Mouse (Mus musculus): ENCODE data around the gene Arhgap22.

The Arhgap22 gene

DNA sequence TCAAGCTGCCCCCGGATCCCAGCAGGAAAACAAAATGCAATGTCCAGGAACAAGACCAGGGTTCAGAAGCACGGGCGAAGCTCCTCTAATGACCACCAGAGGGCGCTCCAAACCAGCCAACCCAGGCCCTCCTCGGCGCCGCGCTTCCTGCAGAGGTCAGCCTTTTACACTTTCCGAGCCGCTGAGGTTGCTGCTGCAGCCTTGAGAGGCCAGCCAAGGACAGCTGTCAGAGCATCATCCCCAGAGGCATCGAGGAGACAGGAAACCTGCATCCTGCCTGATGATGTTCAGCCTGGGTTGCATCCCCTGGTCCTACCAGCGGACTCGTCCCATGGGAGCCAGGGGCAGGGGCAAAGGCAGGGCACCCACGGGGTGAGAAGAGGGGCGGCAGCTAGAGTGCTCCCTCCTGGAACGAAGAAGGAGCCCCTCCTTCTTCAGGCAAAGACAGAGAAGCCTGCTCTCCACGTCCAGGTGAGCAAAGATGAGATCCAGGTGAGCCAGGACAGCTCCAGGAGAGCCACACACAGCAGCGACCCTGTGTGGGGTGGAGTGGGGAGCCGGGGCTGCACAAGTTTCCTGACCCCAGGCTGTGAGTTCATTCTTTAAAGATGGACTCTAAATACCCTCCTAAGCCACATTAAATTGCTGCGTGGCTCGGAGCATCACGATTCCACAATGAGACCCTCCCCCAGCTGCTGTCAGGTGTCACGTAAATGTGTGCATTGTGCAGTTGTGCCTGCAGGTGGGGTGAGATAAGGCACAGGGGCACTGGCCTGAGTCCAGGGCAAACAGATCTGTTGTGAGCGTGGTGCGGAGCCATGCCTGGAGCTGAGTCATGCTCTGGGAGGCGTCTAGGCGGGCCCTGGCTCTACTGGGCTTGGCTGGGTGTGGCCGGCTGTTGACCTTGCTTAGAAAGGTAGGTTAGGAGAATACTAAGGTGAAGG is at the start of gene Arhgap22:
Arhgap22 (plus strand) TSS at position 204 of the 944 bp plus-strand sequence.
- peak; percentile 83 for DNase-seq (ENCODE audit: extremely low spot score)

DNA sequence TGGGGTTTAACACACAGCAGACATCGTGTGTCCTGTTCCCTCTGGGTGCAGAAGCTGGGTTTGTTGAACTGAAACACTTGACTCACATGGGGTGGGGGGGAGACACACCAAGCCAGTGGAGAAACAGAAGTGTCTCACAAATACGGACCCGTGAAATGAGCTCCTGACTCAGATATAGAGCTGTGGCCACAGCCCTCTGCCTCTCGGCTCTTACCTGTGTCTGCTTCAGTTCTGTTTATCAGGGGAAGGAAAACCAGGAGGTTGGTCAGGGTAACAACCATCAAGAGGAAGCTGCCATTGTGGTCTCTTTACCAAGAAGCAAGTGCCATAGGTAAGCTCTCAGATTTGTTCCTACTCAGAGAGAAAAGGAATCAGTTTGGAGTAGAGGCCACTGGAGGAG is 45.1 kb upstream of the Arhgap22 start:
- no peak for DNase-seq (ENCODE audit: extremely low spot score)

DNA sequence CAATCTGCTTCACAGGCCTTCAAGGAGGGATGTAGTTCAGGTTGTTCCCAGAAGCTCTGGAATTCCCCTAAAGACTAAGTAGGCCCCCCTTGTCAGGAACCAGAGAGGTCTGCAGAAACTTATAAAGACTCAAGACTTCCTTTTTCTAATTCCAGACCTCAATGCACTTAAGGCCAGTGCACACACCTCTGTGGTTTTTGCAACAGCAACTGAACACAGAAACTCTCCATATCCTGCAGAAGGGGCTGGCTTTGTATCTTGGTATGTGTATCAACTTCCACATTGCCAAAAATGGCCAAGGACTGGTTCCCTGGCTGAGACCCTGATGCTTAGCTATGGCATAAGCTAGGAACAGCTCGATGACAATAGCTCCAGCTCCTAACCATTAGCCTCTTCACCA is 41.9 kb upstream of the Arhgap22 start:
- no peak for DNase-seq (ENCODE audit: extremely low spot score)

- no peak for DNase-seq (ENCODE audit: extremely low spot score)
These were observed 38.6 kb upstream of the Arhgap22 start for GRCm38 (mm10) chr14:33175059-33175821.

DNA sequence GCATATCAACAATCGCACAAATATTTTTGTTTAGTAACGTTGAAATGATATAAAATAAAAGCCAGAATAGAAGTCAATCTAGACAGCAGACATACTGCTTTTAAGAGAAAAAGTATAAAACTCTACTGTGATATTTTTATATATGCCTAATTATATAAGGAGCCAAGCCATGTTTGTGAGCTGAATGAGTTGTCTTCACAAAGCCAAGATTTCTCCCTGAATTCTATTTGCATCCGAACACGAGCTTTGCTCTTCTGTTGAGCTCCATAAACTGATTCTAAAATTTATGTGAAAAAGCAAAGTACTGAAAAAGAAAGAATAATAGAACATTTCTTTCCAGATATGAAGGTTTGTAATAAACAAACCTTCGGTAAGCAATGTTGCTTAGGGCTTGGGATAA is 33.7 kb upstream of the Arhgap22 start:
- DNase-seq (ENCODE audit: extremely low spot score), result no peak

DNA sequence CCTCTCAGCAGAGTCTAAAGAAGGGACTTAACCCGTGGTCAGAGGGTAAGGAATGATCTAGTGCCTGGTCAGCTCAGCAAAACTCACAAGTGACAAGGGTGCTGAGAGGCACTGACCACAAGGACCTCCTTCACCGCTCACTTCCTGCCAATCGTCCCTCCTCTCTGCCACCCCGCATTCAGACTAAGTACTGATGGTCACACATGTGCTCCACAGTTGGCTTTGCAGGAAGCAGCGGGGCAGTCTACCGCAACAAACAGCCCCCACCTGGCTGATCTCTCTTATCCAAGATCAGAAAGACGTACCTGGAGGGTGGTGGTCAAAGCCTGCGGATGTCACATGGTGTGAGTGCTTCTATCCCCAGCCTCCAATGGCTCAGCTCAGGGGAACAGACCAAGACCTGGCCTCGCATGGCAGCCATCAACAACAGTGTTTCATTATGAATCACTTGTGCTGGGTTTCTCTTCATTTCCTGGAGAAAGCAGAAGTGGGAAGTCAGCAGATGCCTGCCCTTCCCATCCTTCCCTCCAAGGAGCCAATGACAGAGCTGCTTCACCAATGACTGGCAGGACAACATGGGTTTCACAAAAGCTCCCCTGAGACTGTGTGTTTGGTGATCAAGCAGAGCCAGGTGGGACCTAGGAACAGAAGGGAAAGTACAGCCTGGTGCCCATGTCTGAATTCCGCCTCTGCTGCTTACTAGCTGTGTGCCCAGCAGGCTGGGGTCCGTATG is 28.6 kb upstream of the Arhgap22 start, which contains the start of gene Wdfy4:
Wdfy4 (minus strand) TSS at position 441 of the 733 bp plus-strand sequence.
- no peak for DNase-seq (ENCODE audit: extremely low spot score)

GRCm38 (mm10) chr14:33187201-33187600 is 26.6 kb upstream of the Arhgap22 start:
- no peak for DNase-seq (ENCODE audit: extremely low spot score)

DNA sequence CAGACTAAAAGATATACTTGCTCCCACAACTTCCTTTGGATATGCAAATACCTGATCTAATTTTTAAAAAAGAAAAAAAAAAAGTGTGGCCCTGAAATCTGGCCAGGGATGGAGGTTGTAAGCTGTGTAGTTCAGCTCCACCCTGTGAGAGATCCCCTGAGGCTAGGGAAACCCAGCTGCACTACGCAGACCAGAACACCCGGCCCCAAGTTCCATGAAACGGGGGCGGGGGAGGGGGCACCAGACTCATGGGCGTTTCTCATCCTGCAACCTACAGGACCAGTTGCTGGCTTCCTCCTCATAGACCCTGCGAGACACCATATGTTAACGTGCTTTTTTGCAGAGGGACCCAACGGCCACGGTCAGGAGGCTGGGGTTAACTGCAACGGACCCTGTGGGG is 24.6 kb upstream of the Arhgap22 start:
- DNase-seq (ENCODE audit: extremely low spot score), result no peak

DNA sequence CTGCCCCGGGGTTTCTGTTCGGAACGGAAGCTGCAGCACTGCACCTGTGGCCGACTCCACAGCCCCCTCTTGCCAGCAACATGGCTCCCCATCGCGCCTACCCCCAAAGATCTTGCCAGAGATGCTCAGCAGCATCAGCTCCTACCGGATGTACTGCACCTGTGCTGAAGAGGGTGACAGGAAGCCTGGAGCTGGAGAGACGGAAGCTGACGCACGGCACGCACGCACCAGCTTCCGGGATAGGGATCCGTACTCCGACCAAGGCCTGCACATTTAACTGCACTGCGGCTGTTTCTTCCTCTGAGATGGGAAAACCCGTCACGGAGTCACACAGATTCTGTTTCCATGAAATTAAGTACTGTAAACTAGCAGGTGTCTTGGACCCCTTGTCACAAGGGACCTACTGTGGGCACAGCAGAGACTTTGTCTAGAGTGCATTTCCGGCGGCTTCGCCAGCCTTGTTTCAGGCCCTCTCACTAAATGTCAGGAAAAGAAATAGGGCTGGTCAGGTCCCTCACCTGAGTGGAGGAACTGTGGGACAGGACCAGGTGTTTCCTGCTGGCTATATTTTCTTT is 23.9 kb upstream of the Arhgap22 start:
- DNase-seq (ENCODE audit: extremely low spot score), result no peak

- no peak for DNase-seq (ENCODE audit: extremely low spot score)
These were observed 23.2 kb upstream of the Arhgap22 start for GRCm38 (mm10) chr14:33190646-33191045.

GRCm38 (mm10) chr14:33193762-33194161 is 20.1 kb upstream of the Arhgap22 start:
- no peak for DNase-seq (ENCODE audit: extremely low spot score)

- DNase-seq (ENCODE audit: extremely low spot score), result no peak
These were observed 19.6 kb upstream of the Arhgap22 start for GRCm38 (mm10) chr14:33194241-33194640.

GRCm38 (mm10) chr14:33202161-33202560 is 11.7 kb upstream of the Arhgap22 start:
- no peak for DNase-seq (ENCODE audit: extremely low spot score)

- DNase-seq (ENCODE audit: extremely low spot score), result no peak
These were observed 10.9 kb upstream of the Arhgap22 start for GRCm38 (mm10) chr14:33202885-33203284.

DNA sequence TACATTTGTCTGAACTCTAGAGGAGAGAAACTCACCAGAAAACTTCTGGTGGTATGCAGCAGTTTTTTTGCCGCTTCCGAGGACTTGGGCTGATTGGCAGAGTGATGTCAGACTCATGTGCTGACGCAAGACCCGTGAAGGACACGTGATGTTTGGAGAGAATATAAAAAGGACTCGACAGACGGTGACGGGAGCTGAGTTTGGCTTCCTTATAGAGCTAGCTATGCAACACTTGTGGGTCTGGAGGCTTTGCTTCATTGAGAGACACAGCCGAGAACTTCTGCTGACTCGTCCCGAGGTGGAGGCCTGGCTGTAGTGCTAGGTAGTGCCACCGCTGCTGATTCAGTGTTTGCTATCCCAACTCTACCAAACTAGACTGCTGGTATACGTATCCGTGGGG is 10.0 kb upstream of the Arhgap22 start:
- DNase-seq (ENCODE audit: extremely low spot score), result no peak

GRCm38 (mm10) chr14:33205280-33205965 is 8.4 kb upstream of the Arhgap22 start:
- peak; percentile 45 for DNase-seq (ENCODE audit: extremely low spot score)

GRCm38 (mm10) chr14:33207011-33207410 is 6.8 kb upstream of the Arhgap22 start:
- peak; percentile 19 for DNase-seq (ENCODE audit: extremely low spot score)

GRCm38 (mm10) chr14:33208331-33208730 is 5.5 kb upstream of the Arhgap22 start:
- DNase-seq (ENCODE audit: extremely low spot score), result no peak

GRCm38 (mm10) chr14:33210806-33211205 is 3.0 kb upstream of the Arhgap22 start:
- no peak for DNase-seq (ENCODE audit: extremely low spot score)

DNA sequence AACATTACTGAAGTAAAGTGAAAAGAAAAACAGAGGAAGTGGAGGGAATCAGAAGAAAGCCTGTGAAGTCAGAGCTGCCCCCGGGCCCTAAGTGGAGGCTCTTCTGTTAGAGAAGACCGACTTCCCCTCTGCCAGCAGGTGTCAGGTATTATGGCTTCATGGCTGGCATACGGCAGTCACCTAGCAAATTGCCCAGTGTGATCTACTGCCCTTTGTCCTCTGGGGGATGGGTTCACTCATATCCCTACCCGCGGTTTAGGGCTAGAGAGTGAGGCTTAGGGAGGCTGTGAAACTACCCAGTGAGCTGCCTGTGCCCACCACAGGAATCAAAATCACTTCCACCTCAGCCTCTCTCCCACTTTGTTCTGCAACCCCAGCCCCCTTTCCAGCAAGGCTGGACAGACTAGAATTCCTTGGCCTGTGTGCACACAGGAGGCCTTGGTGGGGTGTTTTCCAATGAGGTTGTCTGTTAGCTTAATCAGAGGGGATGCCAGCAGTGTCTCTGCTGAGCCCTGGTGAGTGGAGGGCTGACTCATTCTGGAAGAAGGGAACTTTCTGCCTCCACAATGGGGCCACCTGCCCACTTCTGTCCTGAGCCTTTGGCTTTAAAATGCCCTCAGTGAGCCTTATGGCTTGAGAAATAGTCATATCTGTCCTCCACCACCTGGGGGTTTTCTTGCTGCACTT is 1.4 kb upstream of the Arhgap22 start:
- DNase-seq (ENCODE audit: extremely low spot score), result no peak

DNA sequence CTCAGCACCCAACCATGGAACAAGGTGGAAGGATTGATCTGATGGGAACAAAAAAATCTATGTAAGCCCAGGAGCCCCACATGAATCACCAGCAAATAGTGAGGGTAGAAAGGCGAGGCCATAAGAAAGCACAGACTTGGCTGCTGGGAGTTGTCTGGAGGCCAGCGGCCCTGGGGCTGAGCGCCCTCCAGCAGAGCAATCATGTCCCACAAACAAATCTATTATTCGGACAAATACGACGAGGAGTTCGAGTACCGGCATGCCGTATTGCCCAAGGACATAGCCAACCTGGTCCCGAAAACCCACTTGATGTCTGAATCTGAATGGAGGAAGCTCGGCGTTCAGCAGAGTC is 892 bp upstream of the Arhgap22 start:
- no peak for DNase-seq (ENCODE audit: extremely low spot score)
